Mouse (Mus musculus) urinary bladder, postnatal 10 days (tissue): Measurements from ENCODE around the gene Prdx2.

Experiments
- DNase-seq: peaks from one replicate; pipeline ENCODE4 v3.0.0; 2022; ENCODE audit warnings: low spot score

Prdx2 gene

DNA sequence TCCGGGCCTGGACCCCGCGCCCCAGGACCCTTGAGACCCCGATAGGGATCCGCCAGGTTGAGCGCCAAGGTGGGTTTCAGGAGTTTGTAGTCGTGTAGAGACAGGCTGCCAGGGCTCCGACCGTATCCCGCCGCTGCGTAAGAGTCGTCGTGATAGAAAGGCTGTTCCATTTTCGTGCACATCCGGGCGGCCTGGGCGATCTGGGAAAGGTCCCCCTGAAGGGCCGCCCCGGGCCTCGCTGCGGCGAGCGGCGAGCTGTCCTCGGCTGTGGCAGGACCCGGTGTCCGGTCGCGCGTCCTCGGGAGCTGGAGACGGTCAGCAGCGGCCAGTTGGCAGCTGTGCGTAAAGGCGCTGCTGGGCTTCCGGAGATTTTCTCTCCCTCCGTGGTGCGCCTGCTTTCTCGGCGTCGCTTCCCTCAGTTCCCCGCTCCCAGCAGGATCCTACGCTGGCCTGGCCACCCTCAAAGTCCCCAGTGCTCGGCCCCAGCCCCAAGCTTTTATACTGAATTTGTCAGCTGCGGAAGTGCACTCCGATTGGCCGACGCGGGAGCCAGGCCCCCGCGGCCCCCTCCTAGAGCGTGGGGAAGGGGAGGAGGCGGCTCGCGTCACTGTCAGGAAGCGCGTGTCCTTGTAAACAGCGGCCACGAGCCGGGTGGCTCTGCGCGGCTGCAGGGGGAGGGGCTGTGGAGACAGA is 9.0 kb downstream of the Prdx2 start, which contains the start of gene Junb:
Gene Junb (minus strand): TSS at position 471 of the 693 bp plus-strand sequence.
- DNase-seq, result peak; percentile 89

DNA sequence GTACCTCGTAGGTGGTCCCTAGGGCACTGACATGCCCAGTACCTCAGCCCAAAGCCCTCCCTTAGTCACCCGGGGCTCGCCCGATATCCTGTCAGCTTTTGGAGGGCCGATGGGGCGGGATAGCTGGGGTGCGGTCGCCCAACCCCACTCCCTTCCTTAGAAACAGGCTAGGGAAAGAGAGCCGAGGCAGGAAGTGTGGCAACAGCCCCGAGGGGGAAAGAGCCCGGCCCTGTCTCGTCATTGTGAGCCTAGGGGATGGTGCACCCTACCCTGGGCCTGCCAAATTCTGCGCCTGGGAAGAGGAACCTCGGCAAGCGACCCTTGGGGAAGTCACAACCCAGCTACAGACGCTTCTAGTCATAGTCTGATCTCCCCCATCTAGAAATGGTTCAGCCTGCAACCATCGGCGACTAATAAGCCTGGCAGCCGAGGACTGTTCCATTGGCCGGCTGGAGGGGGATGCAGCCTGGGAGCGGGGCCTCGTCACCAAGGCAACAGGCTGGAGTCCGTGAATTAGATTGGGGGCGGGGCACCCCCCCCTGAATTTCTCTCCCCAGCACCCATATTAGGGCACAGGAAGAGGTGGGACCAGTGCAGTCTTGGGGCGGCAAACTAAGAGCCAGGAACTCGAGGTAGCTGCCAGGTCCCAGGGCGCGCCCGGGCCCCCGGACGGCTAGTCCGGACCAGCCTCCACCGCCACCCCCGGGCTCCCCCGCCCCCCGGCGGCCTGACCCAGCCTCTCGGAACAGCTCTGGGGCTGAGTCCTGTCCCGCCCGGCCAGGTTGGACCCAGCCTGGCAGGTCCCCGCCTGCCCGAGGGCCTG is 10.4 kb downstream of the Prdx2 start:
- DNase-seq, result peak; percentile 85

DNA sequence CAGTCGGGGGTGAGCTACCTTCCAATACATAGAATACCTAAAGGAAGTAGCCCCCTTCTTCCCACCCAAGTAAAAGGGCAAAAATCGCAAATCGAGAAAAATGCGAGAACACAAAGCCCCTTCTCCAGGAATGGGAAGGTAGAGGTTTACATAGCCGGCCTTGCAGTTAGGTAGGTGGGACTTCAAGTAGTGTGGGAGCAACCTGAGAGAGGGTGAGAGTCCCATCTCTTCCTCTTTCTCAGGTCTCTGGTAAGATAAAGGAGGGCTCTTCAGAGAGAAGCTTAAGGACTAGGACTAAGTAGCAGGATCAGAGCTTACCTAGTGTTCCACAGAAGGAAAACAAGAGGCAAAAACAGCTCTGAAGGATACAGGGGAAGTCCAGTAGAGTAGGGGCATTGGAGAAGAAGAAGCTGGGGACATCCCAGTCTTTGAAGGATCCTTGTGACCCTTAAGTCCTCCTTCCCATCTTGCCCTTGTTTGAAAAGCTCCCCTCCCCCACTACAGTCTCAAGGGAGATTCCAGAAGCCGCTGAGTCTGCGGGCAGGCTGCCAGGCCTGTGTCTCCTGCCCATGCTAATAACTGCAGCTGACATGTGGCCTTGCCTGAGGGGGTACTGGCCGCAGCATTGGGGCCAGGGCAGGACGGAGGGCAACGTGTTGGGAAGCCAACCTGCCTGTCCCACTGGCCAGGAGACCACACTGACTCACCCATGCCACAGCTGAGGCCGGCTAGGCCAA is 11.4 kb downstream of the Prdx2 start:
- peak; percentile 57 for DNase-seq

GRCm38 (mm10) chr8:84981644-84982498 is 12.5 kb downstream of the Prdx2 start:
- no peak for DNase-seq

DNA sequence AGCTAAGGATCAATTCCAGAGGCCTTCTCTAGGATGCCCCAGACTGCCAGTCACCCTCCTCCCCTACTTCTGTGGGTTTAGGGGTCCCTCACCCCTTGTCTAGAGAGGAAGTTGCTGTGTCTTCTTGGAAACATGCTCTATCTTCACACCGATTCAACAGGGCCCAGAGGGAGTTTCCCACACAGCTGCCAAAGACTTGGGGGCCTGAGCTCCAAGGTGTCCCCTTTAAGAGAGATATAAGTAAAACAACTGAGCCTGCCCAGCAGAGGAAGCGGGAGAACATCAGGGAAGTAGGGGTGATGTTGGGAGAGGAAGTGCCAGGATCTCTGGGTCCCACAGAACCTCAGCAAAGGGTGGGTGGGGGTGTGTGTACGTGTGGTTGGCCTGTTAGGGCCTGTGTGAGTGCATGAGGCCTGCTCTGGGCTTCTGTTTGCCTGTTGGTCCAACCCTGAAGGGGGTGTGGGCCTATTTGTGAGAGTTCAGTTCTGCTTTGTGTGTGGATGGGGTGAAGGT is 13.2 kb downstream of the Prdx2 start:
- DNase-seq, result no peak

- no peak for DNase-seq
Measured at GRCm38 (mm10) chr8:84984294-84985048, 15.1 kb downstream of the Prdx2 start.

DNA sequence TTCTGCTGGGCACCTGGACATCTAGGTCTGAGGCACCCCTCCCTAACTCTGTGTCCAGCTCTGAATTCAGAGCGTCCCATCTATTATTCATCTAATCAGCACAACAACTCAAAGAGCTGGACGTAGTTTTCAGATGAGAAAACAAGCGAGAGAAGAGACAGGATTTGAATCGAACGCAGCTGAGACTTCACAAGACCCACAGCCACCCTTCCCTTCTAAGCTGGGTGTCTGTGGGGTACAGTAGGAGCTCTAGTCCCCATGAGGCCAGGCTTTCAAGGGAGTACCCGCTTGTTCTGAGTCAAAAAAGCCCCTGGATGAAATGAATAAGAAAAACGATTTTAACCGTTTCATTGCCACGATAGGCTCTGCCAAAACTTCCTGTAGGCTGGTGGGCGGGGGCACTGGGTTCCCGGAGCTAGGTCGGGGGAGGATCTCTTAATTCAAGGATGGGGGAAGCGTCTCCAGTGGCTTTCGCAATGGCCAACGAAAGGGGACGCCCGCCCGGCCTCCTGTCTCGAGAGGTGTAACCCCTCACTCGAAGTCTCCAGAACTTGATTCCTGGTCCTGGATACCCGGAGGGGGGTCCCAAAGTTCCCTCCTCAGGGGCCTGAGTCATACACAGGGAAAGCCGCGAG is 15.8 kb downstream of the Prdx2 start:
- DNase-seq, result no peak

- peak; percentile 61 for DNase-seq
Measured at GRCm38 (mm10) chr8:84985684-84986378, 16.4 kb downstream of the Prdx2 start.

DNA sequence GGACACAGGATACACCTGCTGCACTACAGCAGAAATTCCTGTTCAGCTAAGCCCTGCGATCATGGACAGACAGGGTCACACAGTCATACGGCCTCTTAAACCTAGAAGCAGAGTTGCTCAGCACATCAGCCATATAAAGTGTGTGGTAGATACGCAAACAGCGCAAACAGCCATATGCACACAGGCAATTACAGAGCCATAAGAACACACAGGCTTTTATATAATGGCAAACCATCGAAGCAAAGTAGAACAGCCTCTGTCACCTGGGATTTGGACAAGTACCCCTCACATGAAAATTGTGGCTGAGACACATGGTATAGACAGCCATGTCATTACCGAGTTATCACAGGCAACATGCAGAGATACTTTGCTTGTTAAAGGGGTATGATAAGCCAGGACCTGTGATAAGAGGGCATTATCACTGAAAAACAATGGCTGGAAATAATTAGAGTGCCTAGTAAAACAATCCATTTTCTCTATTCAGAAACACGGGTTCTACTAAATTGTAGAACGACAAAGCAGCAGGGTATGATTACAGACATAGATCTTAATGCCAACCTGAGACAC is 17.1 kb downstream of the Prdx2 start:
- no peak for DNase-seq

- no peak for DNase-seq
Measured at GRCm38 (mm10) chr8:84987388-84987787, 18.0 kb downstream of the Prdx2 start.

- no peak for DNase-seq
Measured at GRCm38 (mm10) chr8:84987903-84988302, 18.5 kb downstream of the Prdx2 start.

DNA sequence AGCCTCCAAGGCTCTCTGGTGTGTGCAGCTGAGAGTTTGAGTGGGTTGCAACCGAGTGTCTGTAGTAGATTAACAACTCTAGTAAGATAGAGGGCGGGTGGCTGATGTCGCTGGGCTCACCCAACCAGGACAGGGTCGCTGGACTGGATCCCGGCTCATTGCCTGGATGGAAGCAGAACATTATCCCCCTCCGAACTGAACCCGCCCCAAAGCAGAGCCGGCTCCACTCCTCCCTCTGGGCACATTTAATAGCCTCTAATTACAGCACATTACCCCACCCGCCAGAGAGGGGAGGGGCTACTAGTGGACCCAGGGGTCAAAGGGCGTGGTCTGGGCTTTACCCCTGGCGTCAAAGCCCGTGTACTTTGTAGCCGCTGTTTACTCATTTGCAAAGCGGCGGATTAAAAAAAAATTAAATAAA is 19.9 kb downstream of the Prdx2 start:
- DNase-seq, result no peak

- DNase-seq, result peak; percentile 87
Measured at GRCm38 (mm10) chr8:84989810-84990209, 20.4 kb downstream of the Prdx2 start.

DNA sequence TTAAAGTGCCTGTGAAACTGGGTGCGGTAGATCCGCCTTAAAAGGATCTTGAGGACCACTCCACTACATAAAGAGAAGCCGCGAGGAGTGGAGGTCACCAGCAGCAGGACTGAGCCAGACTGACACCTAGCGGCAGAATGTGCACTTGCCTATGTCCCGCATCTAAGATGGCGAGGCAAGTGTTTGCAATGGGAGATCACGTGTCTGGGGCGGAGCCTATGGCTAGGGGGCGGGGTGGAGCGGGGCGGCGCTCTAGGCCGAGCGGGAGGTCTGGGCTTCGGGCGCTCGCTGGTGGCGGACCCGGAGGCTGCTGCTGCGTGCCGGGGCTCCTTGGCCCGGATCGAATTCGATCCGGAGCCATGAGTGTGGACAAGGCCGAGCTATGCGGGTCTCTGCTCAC is 21.0 kb downstream of the Prdx2 start, which contains the start of gene Hook2:
Gene Hook2 (plus strand): TSS at position 255 of the 400 bp plus-strand sequence.
- DNase-seq, result peak; percentile 91

- DNase-seq, result no peak
Measured at GRCm38 (mm10) chr8:84990836-84991235, 21.4 kb downstream of the Prdx2 start.

DNA sequence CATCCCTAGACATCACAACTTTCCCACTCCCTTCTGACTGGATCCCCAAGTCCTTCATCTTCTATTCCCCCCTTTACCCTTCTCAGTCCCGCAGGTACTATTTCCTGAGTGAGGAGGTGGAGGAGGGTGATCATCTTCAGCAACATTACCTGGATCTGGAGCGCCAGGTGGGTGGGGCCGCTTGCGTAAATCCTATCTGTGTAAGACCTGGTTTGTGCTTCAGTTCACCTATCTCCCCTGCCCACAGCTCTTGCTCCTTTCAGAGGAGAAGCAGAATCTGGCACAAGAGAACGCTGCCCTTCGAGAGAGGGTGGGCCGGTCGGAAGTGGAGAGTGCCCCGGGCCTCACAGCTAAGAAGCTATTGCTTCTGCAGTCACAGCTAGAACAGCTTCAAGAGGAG is 25.0 kb downstream of the Prdx2 start:
- no peak for DNase-seq

GRCm38 (mm10) chr8:84995680-84996079 is 26.3 kb downstream of the Prdx2 start:
- DNase-seq, result no peak

GRCm38 (mm10) chr8:84996978-84997377 is 27.6 kb downstream of the Prdx2 start:
- no peak for DNase-seq

DNA sequence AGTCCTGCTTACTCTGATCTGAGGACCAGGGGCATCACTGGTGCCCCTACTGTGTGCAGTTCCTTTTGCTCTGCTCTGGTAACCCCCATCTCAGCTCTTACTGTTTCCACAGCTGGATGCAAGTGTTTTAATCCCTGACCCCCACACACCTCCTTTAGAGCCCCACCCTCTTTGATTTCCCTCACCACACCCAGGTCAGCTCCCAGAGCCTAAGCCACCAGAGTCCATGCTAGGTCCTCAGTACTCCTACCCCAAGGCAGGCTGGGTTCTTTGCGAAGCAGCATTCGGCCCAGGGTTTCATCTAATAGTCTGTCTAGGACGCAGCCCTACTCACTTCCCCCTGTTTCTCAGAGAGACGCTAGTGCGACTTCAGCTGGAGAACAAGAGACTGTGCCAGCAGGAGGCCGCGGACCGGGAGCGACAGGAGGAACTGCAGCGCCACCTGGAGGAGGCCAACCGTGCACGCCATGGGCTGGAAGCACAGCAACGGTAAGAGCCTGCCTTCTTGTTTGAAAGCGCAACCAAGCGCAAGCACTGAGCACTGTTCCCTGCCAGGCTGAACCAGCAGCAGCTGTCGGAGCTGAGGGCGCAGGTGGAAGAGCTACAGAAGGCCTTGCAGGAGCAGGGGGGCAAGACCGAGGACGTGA is 28.4 kb downstream of the Prdx2 start:
- DNase-seq, result peak; percentile 74
